Mouse (Mus musculus) hindbrain, embryonic 13.5 days (tissue): Measurements from ENCODE around the gene Fam71b. TPM values are rescaled to one million over a fixed set of nuclear protein-coding genes. Genes with fewer than 3 reads are reported as not detected.

Experiments used
- ATAC-seq: fragments of 200-750 bp; cut with Nextera tagmentation; 2 replicates; pipeline ENCODE4 v1.8.0; 2017; ENCODE audit warnings: moderate TSS enrichment; ENCODE audit not compliant: low FRiP score
- H3K27ac ChIP-seq: fragments of 300-500 bp; sonication (generic); 2 replicates; pipeline ENCODE4 v1.5.1; 2015; ENCODE audit warnings: inconsistent platforms, mild to moderate bottlenecking, moderate library complexity
- H3K27me3 ChIP-seq: fragments of 300-500 bp; sonication (generic); 2 replicates; pipeline ENCODE4 v1.6.1; 2015; ENCODE audit warnings: mild to moderate bottlenecking, inconsistent platforms
- H3K36me3 ChIP-seq: fragments of 300-500 bp; sonication (generic); 2 replicates; pipeline ENCODE4 v1.6.1; 2015; ENCODE audit warnings: mild to moderate bottlenecking, inconsistent platforms
- H3K4me1 ChIP-seq: fragments of 300-500 bp; sonication (generic); replicated peaks from 2 replicates; pipeline ENCODE4 v1.6.1; 2015; ENCODE audit warnings: inconsistent platforms
- H3K4me2 ChIP-seq: fragments of 300-500 bp; sonication (generic); 2 replicates; pipeline ENCODE4 v1.6.1; 2015; ENCODE audit warnings: inconsistent platforms, mild to moderate bottlenecking, moderate library complexity
- H3K4me3 ChIP-seq: fragments of 300-500 bp; sonication (generic); 2 replicates; pipeline ENCODE4 v1.5.1; 2015; ENCODE audit warnings: mild to moderate bottlenecking, inconsistent platforms
- H3K9ac ChIP-seq: fragments of 300-500 bp; sonication (generic); 2 replicates; pipeline ENCODE4 v1.6.1; 2015; ENCODE audit warnings: mild to moderate bottlenecking, inconsistent platforms
- H3K9me3 ChIP-seq: fragments of 300-500 bp; sonication (generic); 2 replicates; pipeline ENCODE4 v1.6.1; 2016; ENCODE audit warnings: inconsistent platforms
- WGBS: fragments of 180-500 bp; shearing (Covaris S2); methylation state at CpG from one replicate; pipeline ENCODE4 v1.1.7; 2015; 5-methylcytosine and 5-hydroxymethylcytosine counted together
- polyA plus RNA-seq: library from polyadenylated mRNA; unstranded; fragments of >200 nt; fragmentation: Nextera tagmentation; extraction: Ambion mirVana; gene quantifications from 2 replicates; pipeline ENCODE4 v1.2.1, GENCODE M21; 2015

Gene Fam71b
- polyA plus RNA-seq, 1 experiment from 2014 or later = not detected

DNA sequence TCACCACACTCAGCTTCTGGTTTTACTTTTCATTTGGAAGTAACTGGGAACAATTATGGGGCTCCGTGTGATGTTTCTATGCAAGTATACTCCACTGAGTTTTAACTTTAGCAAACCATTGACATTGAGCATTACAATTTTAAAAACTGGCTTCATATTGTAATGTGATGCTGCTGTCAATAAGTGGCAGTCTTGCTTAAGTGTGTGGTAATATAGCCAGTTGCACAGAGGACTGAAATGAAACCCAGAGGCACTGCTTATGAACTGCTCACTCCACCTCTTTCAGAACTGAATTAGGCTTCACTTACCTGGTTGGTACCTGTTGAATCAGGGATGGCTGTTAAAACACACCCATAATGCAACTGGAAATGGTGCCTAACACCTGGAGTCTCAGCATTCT, 46.8 kb downstream of the Fam71b start:
- Histone ChIP-seq H3K9ac (no peak overlapping the region), H3K27me3 (no peaks in the 10 kb centered on the region), H3K4me2 (no peak overlapping the region), H3K9me3 (no peaks in the 10 kb centered on the region), H3K36me3 (peaks cover 36% of the 10 kb centered on the region), H3K4me1 (peaks cover 5% of the 10 kb centered on the region; the same call in 1 of the 2 replicates), H3K4me3 (no peak overlapping the region), H3K27ac (no peak overlapping the region)
- no peak for ATAC-seq
- WGBS = 96% methylated on average over 1 of the region's 1 CpGs

DNA sequence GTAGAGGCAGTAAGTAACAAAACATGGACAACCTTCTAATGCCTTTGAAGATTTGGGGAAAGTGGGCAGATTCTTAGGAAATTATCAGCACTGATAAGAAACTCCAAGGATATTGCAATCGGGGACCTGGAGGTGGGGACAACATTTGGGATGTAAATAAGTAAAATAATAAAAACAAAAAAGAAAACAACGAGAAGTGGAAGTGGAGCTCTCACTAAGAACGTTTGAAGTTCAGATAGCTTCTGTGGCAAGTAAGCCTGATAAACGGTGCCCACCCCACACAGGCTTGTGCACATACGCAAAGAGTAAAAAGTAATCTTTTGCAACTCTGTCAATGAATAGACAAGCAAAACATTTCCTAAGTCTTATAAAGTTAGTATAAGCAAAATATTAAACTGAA, 47.6 kb downstream of the Fam71b start:
- Histone ChIP-seq H3K27me3 (no peaks in the 10 kb centered on the region), H3K4me2 (no peak overlapping the region), H3K9me3 (no peaks in the 10 kb centered on the region), H3K4me3 (no peak overlapping the region), H3K4me1 (peaks cover under 1% of the 10 kb centered on the region; the same call in 1 of the 2 replicates), H3K9ac (no peak overlapping the region), H3K27ac (no peak overlapping the region), H3K36me3 (peaks cover 36% of the 10 kb centered on the region)
- WGBS = 93% methylated on average over 5 of the region's 5 CpGs
- no peak for ATAC-seq

DNA sequence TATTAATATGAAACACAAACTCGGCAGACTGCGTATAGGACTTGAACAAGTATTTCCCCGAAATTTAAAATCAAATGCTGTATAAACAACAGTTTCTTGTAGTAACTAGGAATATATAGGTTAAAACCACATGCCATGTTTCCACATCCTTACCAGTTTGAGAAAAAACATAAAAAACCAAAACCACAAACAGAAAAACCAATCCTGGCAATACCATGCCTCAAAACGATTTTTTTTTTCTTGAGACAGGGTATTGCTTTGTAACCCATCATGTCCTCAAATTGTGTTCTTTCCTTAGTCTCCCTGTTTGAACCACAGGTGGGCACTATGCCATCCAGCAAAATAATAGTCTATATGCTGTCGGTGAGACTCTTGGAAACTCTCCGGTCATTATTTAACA, 49.8 kb downstream of the Fam71b start:
- H3K9me3 ChIP-seq = no peaks in the 10 kb centered on the region
- no peak overlapping the region for H3K27ac ChIP-seq
- WGBS = 90% methylated on average over 6 of the region's 6 CpGs
- no peak for ATAC-seq
- no peak overlapping the region for H3K4me2 ChIP-seq
- no peaks in the 10 kb centered on the region for H3K27me3 ChIP-seq
- no peak overlapping the region for H3K9ac ChIP-seq
- peaks cover 29% of the 10 kb centered on the region for H3K36me3 ChIP-seq
- H3K4me3 ChIP-seq = no peak overlapping the region
- H3K4me1 ChIP-seq = no peaks in the 10 kb centered on the region

DNA sequence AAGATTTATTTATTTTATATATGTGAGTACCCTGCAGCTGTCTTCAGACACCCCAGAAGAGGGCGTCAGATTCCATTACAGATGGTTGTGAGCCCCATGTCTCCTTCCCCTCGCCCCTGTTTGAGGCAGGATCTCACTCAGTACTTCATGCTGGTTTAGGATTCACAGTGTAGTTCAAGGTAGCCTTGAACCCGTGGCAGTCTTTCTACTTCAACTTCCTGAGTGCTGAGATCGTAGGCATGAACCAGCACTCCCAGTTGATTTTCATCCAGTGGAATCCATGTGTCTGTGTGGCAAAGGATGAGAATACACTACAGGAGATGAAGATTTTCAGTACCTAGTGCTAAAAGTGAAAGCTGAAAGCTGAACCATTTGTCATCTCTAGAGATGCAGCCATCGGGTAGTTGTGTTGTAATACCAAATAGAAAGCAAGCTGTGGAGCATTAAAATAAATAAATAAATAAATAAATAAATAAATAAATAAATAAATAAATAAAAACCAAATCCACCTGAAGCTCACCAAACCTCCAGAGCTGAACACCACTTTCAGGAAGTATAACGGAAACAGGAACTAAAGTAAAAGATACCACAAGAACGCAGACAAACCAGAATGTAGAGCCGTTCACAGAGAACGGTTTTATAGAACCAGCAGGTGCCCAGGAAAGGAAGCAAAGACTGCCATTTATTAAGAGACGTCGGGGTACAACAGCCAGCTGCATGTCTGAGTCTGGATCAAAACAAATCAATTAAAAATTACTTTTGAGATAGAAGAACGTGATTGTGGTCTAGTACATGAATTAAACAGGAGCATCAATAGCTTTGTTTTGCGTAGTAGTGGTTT, 51.5 kb downstream of the Fam71b start:
- H3K27ac ChIP-seq = no peak overlapping the region
- no peak overlapping the region for H3K4me2 ChIP-seq
- no peak overlapping the region for H3K4me3 ChIP-seq
- no peaks in the 10 kb centered on the region for H3K27me3 ChIP-seq
- WGBS = 83% methylated on average over 13 of the region's 13 CpGs
- ATAC-seq = no peak
- no peaks in the 10 kb centered on the region for H3K4me1 ChIP-seq
- H3K36me3 ChIP-seq = peaks cover 15% of the 10 kb centered on the region; the same call in 1 of the 2 replicates
- H3K9ac ChIP-seq = no peak overlapping the region
- no peaks in the 10 kb centered on the region for H3K9me3 ChIP-seq

DNA sequence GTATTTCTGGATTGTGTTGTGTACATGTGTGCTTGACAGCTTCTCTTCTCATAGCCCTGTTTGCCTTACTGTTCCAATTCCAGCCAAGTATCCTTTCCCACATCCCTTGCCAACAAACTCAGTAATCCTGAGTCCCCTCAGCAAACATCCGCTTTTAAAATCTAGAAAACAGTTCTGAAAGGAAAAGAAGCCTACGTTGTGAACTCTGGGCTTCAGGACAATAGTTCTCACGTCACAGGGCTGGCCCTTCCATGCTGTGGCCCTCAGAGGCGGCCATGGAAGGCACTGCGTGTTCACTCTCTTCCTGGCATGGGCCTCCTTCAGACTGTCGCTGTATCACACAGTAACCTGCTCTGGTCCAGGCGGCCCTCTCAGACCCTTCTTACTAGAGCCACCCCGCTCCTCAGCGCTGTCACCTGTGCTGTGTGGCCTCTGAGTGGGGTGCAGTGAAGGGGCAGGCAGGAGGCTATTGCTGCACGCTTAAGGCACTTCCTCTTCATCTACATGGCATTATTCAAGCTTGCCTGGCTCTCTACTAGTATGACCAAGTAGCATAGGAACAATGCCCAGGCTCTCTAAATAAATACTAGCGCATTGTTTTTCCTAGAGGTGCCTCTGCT, 53.2 kb downstream of the Fam71b start:
- WGBS = 87% methylated on average over 11 of the region's 11 CpGs
- Histone ChIP-seq H3K27me3 (no peaks in the 10 kb centered on the region), H3K9ac (no peak overlapping the region), H3K4me3 (no peak overlapping the region), H3K27ac (no peak overlapping the region), H3K36me3 (peaks cover 6% of the 10 kb centered on the region; the same call in 1 of the 2 replicates), H3K4me2 (no peak overlapping the region), H3K4me1 (no peaks in the 10 kb centered on the region), H3K9me3 (no peaks in the 10 kb centered on the region)
- no peak for ATAC-seq

DNA sequence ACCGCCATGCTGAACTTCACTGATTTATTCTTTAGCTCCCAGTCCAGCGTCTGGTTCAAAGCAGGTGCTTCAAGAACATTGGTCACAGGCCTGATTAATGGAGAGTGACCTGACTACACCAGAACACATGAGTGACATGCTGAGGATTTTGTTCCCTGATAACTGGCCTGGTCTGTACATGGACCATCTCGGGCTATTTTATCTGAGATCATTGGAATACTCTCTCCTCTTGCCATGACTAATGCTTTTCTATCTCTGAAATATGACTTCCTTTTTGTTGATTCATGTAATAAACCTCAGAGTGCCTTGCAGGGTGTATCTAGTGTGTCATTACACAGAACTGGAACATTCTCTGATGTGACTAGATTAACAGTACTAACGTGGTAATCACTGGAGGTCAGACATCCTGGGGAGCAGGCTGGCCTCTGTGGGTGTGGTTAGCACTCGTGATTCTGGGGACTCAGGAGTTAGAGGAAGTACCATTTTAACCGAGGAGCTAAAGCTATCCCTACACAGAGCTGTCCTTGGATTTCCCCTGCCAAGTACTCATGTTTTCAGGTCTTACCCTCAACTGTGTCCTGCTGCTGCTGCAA, 58.2 kb downstream of the Fam71b start, which contains the start of gene Havcr2:
TSS of gene Havcr2 (plus strand) at position 483 of the 593 bp plus-strand sequence.
- Histone ChIP-seq H3K27ac (no peak within 1 kb of the TSS), H3K9me3 (no peaks in the 10 kb centered on the region), H3K4me3 (no peak within 1 kb of the TSS), H3K27me3 (no peaks in the 10 kb centered on the region), H3K9ac (no peak within 1 kb of the TSS), H3K36me3 (no peaks in the 10 kb centered on the region), H3K4me1 (no peaks in the 10 kb centered on the region), H3K4me2 (no peak within 1 kb of the TSS)
- WGBS = 82% methylated on average over 6 of the region's 6 CpGs
- no peak for ATAC-seq

Other genes starting within 250 kb of the Fam71b start
- 0.31 and 0.62 TPM in 2 replicates for gene Nipal4, start 230.1 kb upstream of the Fam71b start, polyA plus RNA-seq
- 1.7 TPM in 2 replicates for gene Fndc9, start 161.0 kb upstream of the Fam71b start, polyA plus RNA-seq
- gene Cyfip2, start 83.7 kb upstream of the Fam71b start, polyA plus RNA-seq = 74.9 and 83.6 TPM in 2 replicates
- not detected in 2 replicates for gene Itk, start 7.0 kb upstream of the Fam71b start, polyA plus RNA-seq
- gene Med7, start 40.4 kb downstream of the Fam71b start, polyA plus RNA-seq = 78.3 and 81.4 TPM in 2 replicates
- gene Havcr2, start 58.4 kb downstream of the Fam71b start, polyA plus RNA-seq = 0.25 TPM in 2 replicates
- not detected in 2 replicates for gene Gm12169, start 127.7 kb downstream of the Fam71b start, polyA plus RNA-seq
- not detected in 2 replicates for gene BC053393, start 175.0 kb downstream of the Fam71b start, polyA plus RNA-seq
- not detected in 2 replicates for gene Dppa1, start 232.7 kb downstream of the Fam71b start, polyA plus RNA-seq